Mouse (Mus musculus) bone marrow macrophage, adult 2 months (primary cell): Measurements from ENCODE around the gene Actl7b.

Experiments used
- CTCF ChIP-seq: IDR thresholded peaks from 2 replicates; pipeline ENCODE4 v1.5.1; 2012; ENCODE audit warnings: low read depth, mild to moderate bottlenecking, low read length, moderate library complexity
- POLR2A ChIP-seq: IDR thresholded peaks from 2 replicates; pipeline ENCODE4 v1.6.1; 2012; ENCODE audit warnings: mild to moderate bottlenecking, low read depth, low read length, borderline replicate concordance

DNA sequence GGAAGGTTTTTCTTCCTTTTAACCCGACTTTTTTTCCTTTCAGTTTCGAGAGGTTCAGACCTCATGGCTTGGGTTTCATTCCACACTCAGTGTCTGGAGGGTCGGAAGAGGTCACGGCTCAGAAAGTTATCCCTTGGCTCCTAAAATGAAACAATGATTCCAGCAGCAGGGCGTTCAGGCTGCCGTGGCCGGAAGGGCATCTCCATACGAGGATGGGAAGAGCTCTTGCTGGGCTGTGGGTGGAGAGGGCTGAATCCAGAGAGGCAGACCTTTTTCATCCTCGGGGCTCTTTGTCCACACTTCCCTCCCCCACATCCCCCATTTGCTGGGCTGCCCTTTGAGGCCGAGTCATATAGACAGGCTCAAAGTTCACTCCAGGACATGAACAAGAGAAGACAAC lies 39.0 kb downstream of the Actl7b start:
- TF ChIP-seq CTCF: no peak
- no peak for TF ChIP-seq POLR2A
